ENCODE assay signal across 1 mouse cellular context in the genomic region with DNA sequence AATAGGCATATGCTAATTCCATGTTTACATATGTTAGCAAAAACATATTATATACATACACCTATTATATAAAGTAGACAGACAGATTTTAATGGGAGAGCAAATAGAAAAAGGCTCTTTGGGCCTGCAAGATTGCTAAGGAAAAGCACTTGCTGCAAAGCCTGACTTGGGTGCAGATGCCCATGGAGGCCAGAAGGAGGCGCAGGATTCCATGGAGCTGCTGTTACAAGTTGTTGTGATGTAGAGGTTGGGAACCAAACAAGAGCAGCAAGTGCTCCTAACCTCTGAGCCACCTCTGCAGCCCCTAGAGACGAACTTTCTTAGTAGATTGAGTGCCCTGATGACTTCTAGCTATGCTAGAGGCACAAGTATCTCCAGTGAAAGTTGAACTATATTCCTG.
TF ChIP-seq lines count a peak whose summit lies in the region.

No protein-coding gene starts in this region.

TF ChIP-seq in CH12.LX, 34 proteins besides CTCF, POLR2A, EP300 and RAD21 (continued from another document):
- TF ChIP-seq SMC3 (IDR thresholded peaks at IDR 0.05; ENCODE audit: low read depth, low read length) = peak; percentile 79
TF ChIP-seq in CH12.LX: peak in this region for 1.
